Mouse (Mus musculus): ENCODE data around the gene Gclm.

The Gclm gene

GRCm38 (mm10) chr3:122292300-122293222 lies 47.2 kb downstream of the Gclm start:
- 3% methylated on average over 54 of the region's 54 CpGs for WGBS

DNA sequence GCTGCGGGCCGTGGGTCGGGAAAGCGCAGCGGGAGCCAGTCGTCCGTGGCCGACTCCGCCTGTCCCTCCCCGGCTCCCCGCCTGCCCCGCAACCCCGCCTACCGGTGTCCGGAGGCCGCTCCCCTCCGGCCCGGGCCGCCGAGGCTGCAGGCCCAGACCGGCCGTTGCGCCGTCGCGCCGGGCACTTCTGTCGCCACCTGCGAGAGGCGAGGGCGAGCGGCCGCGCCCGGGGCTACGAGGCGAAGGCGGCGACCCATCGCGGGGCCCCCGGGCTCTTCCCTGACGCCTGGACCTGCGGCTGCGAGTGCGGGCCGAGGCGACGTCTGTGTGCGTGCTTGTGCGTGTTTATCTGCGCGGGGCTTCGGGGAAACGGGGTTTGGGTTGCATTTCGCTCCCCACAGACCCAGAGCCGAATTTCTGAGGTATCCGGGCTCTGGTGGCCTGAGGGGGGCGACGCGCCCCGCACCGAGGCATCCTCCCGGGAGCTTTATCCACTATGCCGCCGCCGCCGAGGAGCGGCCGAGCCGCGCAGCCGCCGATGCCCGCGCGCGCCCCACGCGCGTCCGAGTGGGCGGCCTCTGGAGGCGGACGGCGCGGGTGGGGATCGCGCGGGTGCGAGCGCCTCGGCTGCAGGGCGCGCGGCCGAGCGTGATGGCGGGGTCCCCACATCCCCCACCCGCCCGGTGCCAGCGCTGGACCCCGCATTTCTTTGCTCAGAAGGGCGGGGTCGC lies 48.0 kb downstream of the Gclm start:
- under 1% methylated on average over 103 of the region's 105 CpGs for WGBS

GRCm38 (mm10) chr3:122293954-122294850 lies 48.8 kb downstream of the Gclm start, which contains the start of gene Bcar3:
Gene Bcar3, plus strand, starts transcription at chr3:122294136.
- WGBS, result 4% methylated on average over 37 of the region's 37 CpGs

DNA sequence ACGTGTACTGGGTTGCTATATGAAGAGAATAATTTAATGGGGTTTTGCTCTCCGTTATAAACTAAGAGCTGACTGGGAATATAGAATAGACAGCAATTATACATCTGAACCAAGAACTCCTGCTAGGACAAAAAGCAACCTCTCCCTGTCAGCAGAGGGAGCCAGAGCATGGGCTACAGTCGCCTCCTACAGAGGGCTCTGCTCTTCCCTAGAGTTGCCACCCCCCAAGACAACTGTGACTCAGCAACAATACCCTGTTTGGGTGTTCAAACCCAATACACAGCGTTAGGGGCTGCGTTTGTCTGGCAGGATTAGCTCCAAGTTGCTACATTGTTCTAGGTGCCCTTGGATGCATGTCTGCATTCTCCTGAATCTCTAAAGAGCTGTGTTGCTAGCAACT lies 50.2 kb downstream of the Gclm start:
- WGBS, result 9% methylated on average over 5 of the region's 5 CpGs

DNA sequence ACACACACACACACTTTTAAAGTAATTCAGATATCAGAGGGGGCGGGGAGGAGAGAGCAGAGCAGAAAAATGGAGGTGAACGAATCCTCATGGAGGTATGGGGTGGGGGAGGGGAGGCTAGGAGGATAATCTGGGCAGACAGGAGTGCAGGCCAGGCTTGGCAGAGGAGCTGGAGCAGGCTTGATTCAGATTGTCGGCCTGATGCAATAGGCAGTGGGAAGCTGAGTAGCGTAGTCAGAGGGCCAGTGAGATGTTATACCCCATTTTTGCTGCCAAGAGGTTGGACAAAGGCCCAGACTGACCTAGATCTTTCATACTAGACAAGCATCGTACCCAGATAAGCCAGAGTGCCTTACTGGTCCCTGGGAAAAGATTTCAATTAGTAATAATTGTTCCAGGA lies 51.6 kb downstream of the Gclm start:
- WGBS, result 44% methylated on average over 5 of the region's 5 CpGs

- 50% methylated on average over 9 of the region's 9 CpGs for WGBS
Observed at GRCm38 (mm10) chr3:122300983-122301919, 55.9 kb downstream of the Gclm start.

GRCm38 (mm10) chr3:122304560-122304959 lies 59.2 kb downstream of the Gclm start:
- whole genome bisulfite sequencing, result 93% methylated on average over 4 of the region's 4 CpGs

DNA sequence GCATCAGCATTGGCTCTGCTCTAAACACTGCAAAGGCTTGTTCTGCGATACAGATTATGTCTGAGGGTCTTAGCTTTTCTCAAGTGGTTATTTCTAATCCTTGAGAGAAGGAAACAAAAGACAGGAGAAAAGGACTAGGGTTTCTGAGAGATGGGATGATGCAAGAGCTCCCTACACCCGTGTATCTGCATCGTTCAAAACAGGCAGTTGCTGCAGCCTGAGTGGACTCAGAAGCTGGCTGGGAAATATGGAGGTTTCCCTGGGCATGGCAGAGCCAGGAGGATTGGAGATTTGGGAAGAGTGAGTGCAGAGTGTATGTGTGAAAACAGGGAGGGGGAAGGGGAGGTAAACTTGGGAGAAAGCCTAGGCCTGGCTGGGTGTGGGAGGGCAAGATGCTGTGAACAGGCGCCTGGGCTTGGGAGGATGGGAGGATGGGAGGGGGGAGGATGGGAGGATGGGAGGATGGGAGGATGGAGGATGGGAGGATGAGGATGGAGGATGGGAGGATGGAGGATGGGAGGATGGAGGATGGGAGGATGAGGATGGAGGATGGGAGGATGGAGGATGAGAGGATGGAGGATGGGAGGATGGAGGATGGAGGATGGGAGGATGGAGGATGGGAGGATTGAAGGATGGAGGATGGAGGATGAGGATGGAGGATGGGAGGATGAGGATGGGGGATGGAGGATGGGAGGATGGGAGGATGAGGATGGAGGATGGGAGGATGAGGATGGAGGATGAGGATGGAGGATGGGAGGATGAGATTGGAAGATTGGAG lies 62.7 kb downstream of the Gclm start:
- 37% methylated on average over 4 of the region's 4 CpGs for WGBS

DNA sequence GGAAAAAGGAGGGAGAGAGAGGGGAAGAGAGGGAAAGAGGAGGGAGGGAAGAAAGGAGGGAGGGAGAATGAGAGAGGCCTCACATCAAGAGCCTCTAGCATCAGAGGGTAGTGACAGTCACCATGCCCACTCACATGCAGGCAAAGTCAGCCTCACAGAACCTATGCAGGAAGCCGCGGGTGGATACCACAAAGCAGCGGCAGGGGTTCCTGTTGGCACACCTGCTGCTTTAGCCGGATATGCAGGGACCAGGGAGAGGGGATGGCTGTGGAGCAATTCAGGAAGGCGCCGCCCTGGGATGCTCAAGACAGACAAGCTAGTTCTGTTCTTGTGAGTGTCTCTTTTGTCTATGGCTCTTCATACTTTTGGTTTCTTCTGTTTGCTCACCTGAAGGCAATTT lies 63.6 kb downstream of the Gclm start:
- WGBS, result 60% methylated on average over 6 of the region's 6 CpGs

GRCm38 (mm10) chr3:122312078-122312477 lies 66.7 kb downstream of the Gclm start:
- WGBS, result 21% methylated on average over 2 of the region's 2 CpGs

GRCm38 (mm10) chr3:122312936-122313629 lies 67.7 kb downstream of the Gclm start:
- WGBS, result 70% methylated on average over 10 of the region's 10 CpGs

DNA sequence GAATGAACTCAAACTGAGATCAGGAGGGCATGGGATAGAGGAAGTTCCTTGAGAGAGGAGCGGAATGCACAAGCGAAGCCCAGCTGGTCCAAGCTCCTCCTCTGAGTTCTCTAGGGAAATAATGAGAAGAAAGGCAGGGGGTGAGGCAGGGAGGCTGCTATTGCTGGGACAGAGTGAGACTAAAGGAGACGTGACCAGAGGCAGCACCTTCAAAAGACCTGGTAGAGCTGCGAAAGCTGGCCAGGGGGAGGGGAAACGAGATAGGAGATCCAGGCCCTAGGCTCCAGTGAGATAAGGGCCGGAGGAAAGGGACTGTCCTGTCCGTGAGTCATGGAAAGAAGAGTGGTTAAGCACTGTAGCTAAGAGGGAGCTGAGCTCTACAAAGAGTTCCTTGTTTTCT lies 68.6 kb downstream of the Gclm start:
- 78% methylated on average over 7 of the region's 7 CpGs for WGBS

- 42% methylated on average over 11 of the region's 11 CpGs for WGBS
Observed at GRCm38 (mm10) chr3:122316621-122317020, 71.3 kb downstream of the Gclm start.

- 94% methylated on average over 6 of the region's 6 CpGs for WGBS
Observed at GRCm38 (mm10) chr3:122317339-122317738, 72.0 kb downstream of the Gclm start.

All from cerebral cortex, adult 2 months (tissue).